Mouse (Mus musculus) stomach, embryonic 14.5 days (tissue): Measurements from ENCODE around the gene Gadl1. TPM values are rescaled to one million over a fixed set of nuclear protein-coding genes. Genes with fewer than 3 reads are reported as not detected.
"Not testable (repeated sequence)": the region's sequence is repeated elsewhere in the genome, so short reads cannot be mapped to it uniquely, and the experiment has no call there.

Experiments used
- ATAC-seq: fragments of 200-750 bp; cut with Nextera tagmentation; 2 replicates; pipeline ENCODE4 v1.8.0; 2017; ENCODE audit warnings: low read depth, moderate TSS enrichment; ENCODE audit not compliant: insufficient number of reproducible peaks, insufficient read depth, low FRiP score
- H3K27ac ChIP-seq: fragments of 300-500 bp; sonication (generic); 2 replicates; pipeline ENCODE4 v1.5.1; 2014; ENCODE audit warnings: mild to moderate bottlenecking, low read length, moderate library complexity, mixed read lengths
- H3K27me3 ChIP-seq: fragments of 300-500 bp; sonication (generic); 2 replicates; pipeline ENCODE4 v1.6.1; 2014; ENCODE audit warnings: low read length, control low read depth, mixed read lengths; ENCODE audit not compliant: control insufficient read depth, insufficient read depth
- H3K36me3 ChIP-seq: fragments of 300-500 bp; sonication (generic); 2 replicates; pipeline ENCODE4 v1.6.1; 2014; ENCODE audit warnings: mild to moderate bottlenecking, control low read depth, low read length, moderate library complexity, mixed read lengths; ENCODE audit not compliant: control insufficient read depth, insufficient read depth
- H3K4me1 ChIP-seq: fragments of 300-500 bp; sonication (generic); 2 replicates; pipeline ENCODE4 v1.6.1; 2014; ENCODE audit warnings: low read length, control low read depth, mixed read lengths; ENCODE audit not compliant: control insufficient read depth, insufficient read depth
- H3K4me2 ChIP-seq: fragments of 300-500 bp; sonication (generic); replicated peaks from 2 replicates; pipeline ENCODE4 v1.6.1; 2014; ENCODE audit warnings: low read depth, low read length, control low read depth
- H3K4me3 ChIP-seq: fragments of 300-500 bp; sonication (generic); 2 replicates; pipeline ENCODE4 v1.5.1; 2014; ENCODE audit warnings: low read depth, low read length, control low read depth
- H3K9ac ChIP-seq: fragments of 300-500 bp; sonication (generic); replicated peaks from 2 replicates; pipeline ENCODE4 v1.6.1; 2014; ENCODE audit warnings: low read depth, mild to moderate bottlenecking, control low read depth, low read length, moderate library complexity, mixed read lengths
- H3K9me3 ChIP-seq: fragments of 300-500 bp; sonication (generic); 2 replicates; pipeline ENCODE4 v1.6.1; 2016; ENCODE audit warnings: low read depth, low read length, control low read depth; ENCODE audit not compliant: control insufficient read depth
- WGBS: fragments of 180-500 bp; shearing (Covaris S2); extraction: QIAGEN DNeasy Blood & Tissue Kit; methylation state at CpG from one replicate; pipeline ENCODE4 v1.1.7; 2014; 5-methylcytosine and 5-hydroxymethylcytosine counted together
- polyA plus RNA-seq: library from polyadenylated mRNA; unstranded; fragments of >200 nt; fragmentation: Nextera tagmentation; extraction: Ambion mirVana; gene quantifications from 2 replicates; pipeline ENCODE4 v1.2.1, GENCODE M21; 2014

Gene Gadl1
- polyA plus RNA-seq, 1 experiment from 2014 or later = 0.25 TPM

DNA sequence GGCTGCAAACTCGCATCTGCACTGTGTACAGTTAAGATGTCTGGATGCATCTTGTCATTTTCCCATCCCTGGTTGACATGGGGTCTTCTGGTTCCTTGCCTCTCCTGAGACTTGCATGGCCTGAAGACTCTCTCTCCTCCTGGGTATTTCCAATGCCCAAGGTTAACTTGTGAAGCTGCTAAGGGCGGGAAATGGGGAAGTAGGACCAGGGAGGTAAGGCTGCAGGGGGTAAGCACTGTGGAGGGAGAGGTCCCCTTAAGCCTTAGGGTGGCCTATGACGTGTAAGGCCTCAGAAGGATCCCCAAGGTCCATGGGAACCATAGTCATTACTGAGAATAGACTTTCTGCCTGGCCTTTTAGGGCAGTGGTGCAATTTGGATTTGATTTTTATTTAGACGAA lies 132.1 kb downstream of the Gadl1 start:
- Histone ChIP-seq H3K4me2 (no peak overlapping the region), H3K4me1 (no peaks in the 10 kb centered on the region), H3K27me3 (no peaks in the 10 kb centered on the region), H3K4me3 (no peak overlapping the region), H3K9me3 (no peaks in the 10 kb centered on the region), H3K9ac (no peak overlapping the region), H3K36me3 (no peaks in the 10 kb centered on the region), H3K27ac (no peak overlapping the region)
- WGBS = 71% methylated on average over 4 of the region's 4 CpGs
- ATAC-seq = no peak

DNA sequence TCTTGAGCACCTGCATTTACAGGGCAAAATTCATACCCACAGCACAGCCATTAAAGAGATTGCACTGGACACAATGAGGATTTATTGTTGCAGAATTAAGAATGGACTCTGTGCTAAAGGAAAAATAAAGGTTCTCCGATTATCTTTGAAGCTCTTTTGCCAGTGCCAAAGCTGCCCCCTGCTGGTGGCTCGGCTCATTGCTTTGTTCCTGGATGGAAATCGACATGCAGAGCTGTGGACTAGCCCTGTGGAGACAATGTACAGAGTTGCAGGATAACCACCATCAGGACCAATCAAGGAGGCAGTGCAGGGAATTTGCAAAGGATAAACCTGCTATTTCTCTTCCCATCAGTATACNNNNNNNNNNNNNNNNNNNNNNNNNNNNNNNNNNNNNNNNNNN lies 132.5 kb downstream of the Gadl1 start:
- H3K27me3 ChIP-seq = no peaks in the 10 kb centered on the region
- no peaks in the 10 kb centered on the region for H3K36me3 ChIP-seq
- WGBS = 17% methylated on average over 3 of the region's 3 CpGs
- no peak overlapping the region for H3K27ac ChIP-seq
- H3K4me1 ChIP-seq = no peaks in the 10 kb centered on the region
- no peaks in the 10 kb centered on the region for H3K9me3 ChIP-seq
- no peak for ATAC-seq
- H3K4me3 ChIP-seq = no peak overlapping the region
- H3K9ac ChIP-seq = no peak overlapping the region
- no peak overlapping the region for H3K4me2 ChIP-seq

DNA sequence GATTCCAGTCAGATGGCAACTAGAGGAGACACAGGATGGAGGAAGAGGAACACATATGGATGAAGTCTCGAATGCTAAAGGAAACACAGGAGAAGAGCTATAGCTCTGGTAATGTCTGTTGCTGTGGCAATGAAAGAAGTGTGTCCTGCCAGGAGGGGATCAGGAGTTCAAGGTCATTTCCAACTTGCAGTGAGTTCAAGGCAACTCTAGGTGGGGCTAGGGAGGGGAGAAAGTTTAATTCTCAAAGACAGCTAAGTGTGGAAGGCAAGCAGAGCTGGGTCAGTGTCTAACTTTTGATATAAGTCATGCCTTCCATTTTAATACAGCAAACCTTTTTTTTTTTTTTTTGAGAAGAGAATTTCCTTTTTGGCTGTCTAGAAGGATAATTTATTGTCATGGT lies 140.7 kb downstream of the Gadl1 start:
- Histone ChIP-seq H3K4me1 (no peaks in the 10 kb centered on the region), H3K9ac (no peak overlapping the region), H3K4me2 (no peak overlapping the region), H3K9me3 (no peaks in the 10 kb centered on the region), H3K36me3 (no peaks in the 10 kb centered on the region), H3K27ac (no peak overlapping the region), H3K4me3 (no peak overlapping the region), H3K27me3 (no peaks in the 10 kb centered on the region)
- WGBS = 87% methylated on average over 1 of the region's 1 CpGs
- no peak for ATAC-seq

DNA sequence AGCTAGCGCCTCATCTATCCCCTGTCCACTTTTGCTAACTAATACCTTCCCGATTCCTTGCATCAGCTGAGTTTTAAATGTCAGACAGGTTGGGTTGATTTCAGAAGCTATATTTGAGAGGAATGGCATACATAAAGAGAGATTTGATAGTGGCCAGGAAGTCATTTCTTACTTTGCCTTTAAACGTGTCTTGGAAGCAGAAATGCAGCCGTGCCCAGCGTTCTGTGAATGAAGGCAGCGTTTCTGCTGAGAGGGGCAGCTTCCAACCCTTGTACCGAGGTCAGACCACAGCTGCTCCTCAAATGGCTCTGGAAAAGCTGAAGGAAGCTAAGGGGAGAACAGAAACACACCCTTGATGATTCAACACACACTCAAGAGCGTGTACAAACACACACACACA lies 144.7 kb downstream of the Gadl1 start:
- WGBS = 53% methylated on average over 8 of the region's 8 CpGs
- H3K27me3 ChIP-seq = no peaks in the 10 kb centered on the region

DNA sequence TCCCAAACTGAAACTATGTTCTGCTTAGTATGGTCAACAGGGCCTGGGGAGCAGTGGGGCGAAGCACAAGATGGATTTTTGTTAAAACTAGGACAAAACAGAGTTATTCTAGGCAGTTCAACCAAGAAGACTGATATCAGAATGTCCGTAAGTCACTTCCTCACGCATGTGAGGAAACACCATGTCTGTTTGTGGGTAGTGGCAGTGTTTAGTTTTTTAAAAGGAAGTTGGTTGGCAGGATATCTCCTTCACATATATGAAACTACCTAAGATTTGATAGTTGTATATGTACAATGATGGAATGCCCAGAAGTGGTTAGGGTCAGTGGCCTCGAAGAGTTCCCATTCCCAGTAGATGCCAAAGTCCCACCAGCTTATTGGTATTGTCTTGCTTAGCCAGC lies 149.2 kb downstream of the Gadl1 start:
- no peak overlapping the region for H3K9ac ChIP-seq
- H3K4me3 ChIP-seq = no peak overlapping the region
- WGBS = 89% methylated on average over 4 of the region's 4 CpGs
- H3K27me3 ChIP-seq = no peaks in the 10 kb centered on the region
- no peaks in the 10 kb centered on the region for H3K36me3 ChIP-seq
- H3K9me3 ChIP-seq = no peaks in the 10 kb centered on the region
- ATAC-seq = no peak
- no peak overlapping the region for H3K27ac ChIP-seq
- H3K4me2 ChIP-seq = no peak overlapping the region
- no peaks in the 10 kb centered on the region for H3K4me1 ChIP-seq

More for the DNA sequence above, 144.7 kb downstream of the Gadl1 start:
- Histone ChIP-seq H3K9ac (no peak overlapping the region), H3K9me3 (no peaks in the 10 kb centered on the region), H3K4me3 (no peak overlapping the region), H3K4me2 (no peak overlapping the region), H3K36me3 (no peaks in the 10 kb centered on the region), H3K27ac (no peak overlapping the region), H3K4me1 (no peaks in the 10 kb centered on the region)
- ATAC-seq = no peak

DNA sequence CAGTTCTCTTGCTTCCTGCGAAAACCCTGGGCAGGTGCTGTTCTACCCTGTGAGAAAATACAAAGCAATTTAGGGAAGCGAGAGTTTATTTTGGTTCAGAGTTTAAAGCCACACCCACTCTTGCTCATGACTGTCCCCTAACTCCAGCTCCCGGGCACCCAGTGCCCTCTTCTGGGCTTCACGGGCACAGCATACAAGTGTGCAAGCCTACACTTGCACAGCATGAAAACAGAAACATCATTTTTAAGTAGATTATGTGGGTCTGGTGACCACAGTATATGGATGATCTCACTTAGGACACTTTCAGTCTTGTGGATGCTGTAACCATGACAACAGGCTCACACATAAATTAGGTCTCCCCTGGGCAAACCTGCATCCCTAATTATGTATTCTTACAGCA lies 149.9 kb downstream of the Gadl1 start:
- no peaks in the 10 kb centered on the region for H3K27me3 ChIP-seq
- no peak overlapping the region for H3K4me3 ChIP-seq
- H3K4me1 ChIP-seq = no peaks in the 10 kb centered on the region
- WGBS = 58% methylated on average over 4 of the region's 4 CpGs
- no peak overlapping the region for H3K9ac ChIP-seq
- no peak overlapping the region for H3K4me2 ChIP-seq
- H3K27ac ChIP-seq = no peak overlapping the region
- ATAC-seq = no peak
- H3K36me3 ChIP-seq = no peaks in the 10 kb centered on the region
- no peaks in the 10 kb centered on the region for H3K9me3 ChIP-seq

DNA sequence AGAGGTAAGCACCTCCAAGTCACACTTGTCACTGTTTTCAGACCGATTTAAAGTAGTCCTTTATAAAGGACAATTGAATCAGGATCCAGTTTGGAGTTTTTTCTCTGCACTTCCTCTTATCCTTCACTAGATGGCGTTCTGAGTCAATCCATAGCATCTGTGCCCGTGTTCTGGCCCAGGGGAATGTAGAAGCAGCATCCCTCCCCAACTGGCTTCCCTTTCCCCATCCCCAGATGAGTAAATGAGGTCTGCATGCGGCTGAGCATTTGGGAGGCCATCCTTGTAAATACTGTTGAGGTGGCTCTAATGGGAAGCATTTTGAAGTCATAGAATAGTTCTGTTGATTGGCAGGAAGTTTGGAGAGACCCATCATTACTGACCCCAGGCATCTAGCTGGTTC lies 151.4 kb downstream of the Gadl1 start:
- H3K4me2 ChIP-seq = no peak overlapping the region
- no peak for ATAC-seq
- no peak overlapping the region for H3K9ac ChIP-seq
- H3K4me3 ChIP-seq = no peak overlapping the region
- H3K4me1 ChIP-seq = no peaks in the 10 kb centered on the region
- whole genome bisulfite sequencing = 14% methylated on average over 4 of the region's 4 CpGs
- no peaks in the 10 kb centered on the region for H3K36me3 ChIP-seq
- H3K9me3 ChIP-seq = no peaks in the 10 kb centered on the region
- no peaks in the 10 kb centered on the region for H3K27me3 ChIP-seq
- no peak overlapping the region for H3K27ac ChIP-seq

DNA sequence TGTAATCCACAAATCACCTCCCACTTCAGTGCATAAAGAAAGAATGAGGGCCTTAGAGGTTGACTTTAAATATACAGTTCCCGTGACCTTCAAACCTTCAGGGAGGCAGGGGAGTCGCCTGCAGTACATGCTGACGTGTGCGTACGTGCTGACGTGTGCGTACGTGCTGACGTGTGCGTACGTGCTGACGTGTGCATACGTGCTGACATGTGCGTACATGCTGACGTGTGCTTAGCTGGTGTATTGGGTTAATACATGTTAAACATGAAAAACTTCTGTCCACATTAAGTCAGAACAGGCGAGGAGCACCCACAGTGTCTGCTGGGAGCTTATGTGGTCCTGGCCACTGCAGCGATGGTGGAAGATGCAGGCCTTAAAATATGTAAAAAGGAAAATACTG lies 155.5 kb downstream of the Gadl1 start:
- Histone ChIP-seq H3K4me1 (no peaks in the 10 kb centered on the region), H3K9ac (no peak overlapping the region), H3K36me3 (no peaks in the 10 kb centered on the region), H3K27ac (peak overlapping the region; percentile 58; the same call in 1 of the 2 replicates), H3K9me3 (no peaks in the 10 kb centered on the region), H3K27me3 (no peaks in the 10 kb centered on the region), H3K4me2 (no peak overlapping the region), H3K4me3 (no peak overlapping the region)
- no peak for ATAC-seq
- 83% methylated on average over 17 of the region's 17 CpGs for WGBS

DNA sequence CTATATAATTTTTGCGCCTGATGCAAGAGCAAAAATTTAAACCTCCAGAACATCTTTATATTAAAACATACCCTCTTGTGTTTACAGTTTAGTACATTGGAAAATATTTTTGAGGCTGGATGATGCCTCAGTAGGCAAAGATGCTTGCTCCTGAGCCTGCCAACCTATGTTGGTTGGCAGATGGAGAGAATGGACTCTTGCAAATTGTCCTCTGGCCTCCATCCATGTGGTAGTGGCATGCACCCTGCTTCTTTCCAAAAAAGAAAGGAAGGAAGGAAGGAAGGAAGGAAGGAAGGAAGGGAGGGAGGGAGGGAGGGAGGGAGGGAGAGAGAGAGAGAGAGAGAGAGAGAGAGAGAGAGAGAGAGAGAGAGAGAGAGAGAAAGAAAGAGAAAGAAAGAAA lies 162.3 kb downstream of the Gadl1 start:
- H3K4me3 ChIP-seq, H3K9ac ChIP-seq, H3K27ac ChIP-seq, ATAC-seq, H3K9me3 ChIP-seq, H3K36me3 ChIP-seq, H3K4me1 ChIP-seq, H3K4me2 ChIP-seq, H3K27me3 ChIP-seq: not testable (repeated sequence)
- WGBS = 95% methylated on average over 1 of the region's 1 CpGs
